Mouse (Mus musculus): Measurements from ENCODE around the gene Rprm. TPM values are rescaled to one million over a fixed set of nuclear protein-coding genes. Genes with fewer than 3 reads are reported as not detected.

The Rprm gene
- 71.5 and 77.7 TPM in 2 replicates for total RNA-seq (2014; rRNA removed)
- polyA plus RNA-seq (2015; fragmentation: Nextera tagmentation; extraction: Ambion mirVana), result 101 and 104 TPM in 2 replicates

DNA sequence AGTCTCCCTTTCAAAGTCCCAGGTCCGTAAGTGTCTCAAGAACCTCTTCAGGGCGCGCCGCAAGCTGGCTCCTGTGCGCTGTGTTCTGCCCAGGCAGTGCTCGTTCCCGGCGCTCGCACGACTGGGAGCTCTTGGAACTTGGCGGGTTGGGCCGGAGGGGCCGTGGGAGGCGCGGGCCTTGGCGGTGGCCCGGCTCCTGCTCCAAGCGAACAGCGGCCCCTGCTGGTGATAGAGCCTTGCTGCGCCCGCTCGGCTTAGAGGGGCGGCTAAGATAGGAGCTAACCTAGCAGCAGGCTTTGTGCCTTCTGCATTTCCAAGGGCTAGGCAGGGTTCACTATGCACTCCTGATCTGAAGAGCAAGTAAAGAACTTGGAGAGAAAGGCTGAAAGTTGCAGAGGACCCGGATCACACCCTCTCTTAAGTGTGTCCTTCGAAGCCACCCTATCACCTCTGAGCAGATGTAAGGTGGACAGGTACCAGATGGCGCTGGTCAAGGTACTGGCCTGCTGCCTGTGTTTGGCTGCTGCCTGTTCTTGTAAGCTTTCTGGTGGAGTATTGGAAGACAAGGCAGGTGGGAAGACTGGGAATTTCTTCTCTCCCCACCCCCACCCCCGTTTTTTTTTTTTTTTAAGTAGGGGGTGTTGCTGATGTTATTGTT is at the start of gene Rprm:
Gene Rprm, minus strand, starts transcription at position 123 of the 658 bp plus-strand sequence.
- 4% methylated on average over 27 of the region's 27 CpGs for WGBS
- Histone ChIP-seq H3K9ac (replicated peaks; ENCODE audit: low read length) (peak within 1 kb of the TSS; percentile 44), H3K9me3 (ENCODE audit: low read length) (no peaks in the 10 kb centered on the region), H3K4me3 (ENCODE audit: low read length) (peak within 1 kb of the TSS; percentile 53), H3K36me3 (ENCODE audit: insufficient read depth, low read length) (no peaks in the 10 kb centered on the region), H3K4me2 (ENCODE audit: low read depth, low read length) (peak within 1 kb of the TSS; percentile 92), H3K27me3 (ENCODE audit: insufficient read depth, low read length) (no peaks in the 10 kb centered on the region), H3K4me1 (ENCODE audit: insufficient read depth, low read length) (no peaks in the 10 kb centered on the region), H3K27ac (peak within 1 kb of the TSS; percentile 41)
- DNase-seq (ENCODE audit: low spot score), result peak; percentile 96
- ATAC-seq, result peak; percentile 94
- TF ChIP-seq CTCF (IDR thresholded peaks at IDR 0.05; ENCODE audit: low read depth), result peak; percentile 90

DNA sequence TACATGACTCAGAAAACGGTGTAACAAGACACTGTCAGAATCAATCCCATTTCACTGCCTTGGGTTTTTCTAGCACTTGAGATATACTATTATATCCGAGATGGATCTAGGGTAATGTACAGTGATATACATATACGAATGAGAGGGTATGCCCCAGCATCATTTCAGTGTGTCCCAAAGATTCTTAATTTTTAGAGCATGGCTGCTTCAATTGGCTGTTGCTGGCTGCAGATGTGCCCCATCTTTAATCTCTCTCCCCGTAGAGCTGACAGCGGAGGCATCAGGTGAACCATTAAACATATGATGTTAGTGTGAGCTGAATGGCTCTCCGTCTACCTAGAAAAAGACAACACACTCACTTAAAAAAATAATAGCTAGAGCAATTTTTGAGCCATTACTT is 34.0 kb upstream of the Rprm start:
- H3K4me3 ChIP-seq (ENCODE audit: low read length), result no peak overlapping the region
- WGBS, result 71% methylated on average over 6 of the region's 6 CpGs
- DNase-seq (ENCODE audit: low spot score), result no peak
- no peak overlapping the region for H3K4me2 ChIP-seq (ENCODE audit: low read depth, low read length)
- no peak overlapping the region for H3K9ac ChIP-seq (replicated peaks; ENCODE audit: low read length)
- H3K27ac ChIP-seq, result no peak overlapping the region
- H3K36me3 ChIP-seq (ENCODE audit: insufficient read depth, low read length), result no peaks in the 10 kb centered on the region
- no peak for TF ChIP-seq CTCF (IDR thresholded peaks at IDR 0.05; ENCODE audit: low read depth)
- no peaks in the 10 kb centered on the region for H3K9me3 ChIP-seq (ENCODE audit: low read length)
- H3K27me3 ChIP-seq (ENCODE audit: insufficient read depth, low read length), result no peaks in the 10 kb centered on the region
- no peak for ATAC-seq
- H3K4me1 ChIP-seq (ENCODE audit: insufficient read depth, low read length), result no peaks in the 10 kb centered on the region

DNA sequence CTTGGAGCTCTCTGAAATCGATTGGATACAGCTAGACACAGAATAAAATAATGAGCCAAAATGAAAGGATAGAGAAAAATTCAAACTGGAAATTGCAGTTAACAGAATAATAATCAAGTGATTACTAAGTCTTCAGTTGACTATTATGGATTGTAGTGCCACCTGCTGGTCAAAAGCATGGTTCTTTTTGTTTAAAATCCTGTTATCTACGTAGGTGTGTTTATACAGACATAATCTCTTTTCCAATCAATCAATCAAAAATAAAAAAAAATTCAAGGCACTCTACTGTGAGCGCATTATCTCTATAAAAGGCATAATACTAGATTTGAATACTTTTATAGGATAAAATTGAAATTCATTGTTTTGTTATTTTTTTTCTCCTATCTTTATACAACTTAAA is 33.5 kb upstream of the Rprm start:
- no peaks in the 10 kb centered on the region for H3K27me3 ChIP-seq (ENCODE audit: insufficient read depth, low read length)
- H3K36me3 ChIP-seq (ENCODE audit: insufficient read depth, low read length), result no peaks in the 10 kb centered on the region
- H3K27ac ChIP-seq, result no peak overlapping the region
- H3K9me3 ChIP-seq (ENCODE audit: low read length), result no peaks in the 10 kb centered on the region
- DNase-seq (ENCODE audit: low spot score) (peak; percentile 83), ATAC-seq (no peak)
- peak; percentile 64 for TF ChIP-seq CTCF (IDR thresholded peaks at IDR 0.05; ENCODE audit: low read depth)
- no peak overlapping the region for H3K4me3 ChIP-seq (ENCODE audit: low read length)
- 26% methylated on average over 3 of the region's 3 CpGs for WGBS
- no peak overlapping the region for H3K9ac ChIP-seq (replicated peaks; ENCODE audit: low read length)
- no peak overlapping the region for H3K4me2 ChIP-seq (ENCODE audit: low read depth, low read length)
- H3K4me1 ChIP-seq (ENCODE audit: insufficient read depth, low read length), result no peaks in the 10 kb centered on the region

DNA sequence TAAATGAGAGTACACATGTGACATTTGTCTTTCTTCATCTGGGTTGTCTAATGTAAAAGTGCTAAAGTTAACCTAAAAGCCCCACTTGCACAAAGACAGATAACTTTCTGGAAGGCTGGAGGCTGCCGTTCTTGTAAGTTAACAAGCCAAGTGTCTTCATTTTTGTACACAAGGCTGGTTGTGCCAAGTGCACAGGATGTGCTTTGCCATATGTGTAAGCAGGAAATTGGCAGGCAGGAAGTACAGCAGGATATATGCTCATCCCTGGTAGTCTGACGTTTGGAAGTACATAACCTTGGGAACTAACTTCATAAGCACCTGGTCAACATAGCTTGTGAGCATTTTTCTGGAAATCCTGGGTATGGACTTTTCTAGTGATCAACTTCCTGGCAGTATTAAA is 25.9 kb upstream of the Rprm start:
- Histone ChIP-seq H3K4me3 (ENCODE audit: low read length) (no peak overlapping the region), H3K4me1 (ENCODE audit: insufficient read depth, low read length) (no peaks in the 10 kb centered on the region), H3K9me3 (ENCODE audit: low read length) (no peaks in the 10 kb centered on the region), H3K27ac (no peak overlapping the region), H3K9ac (replicated peaks; ENCODE audit: low read length) (no peak overlapping the region), H3K4me2 (ENCODE audit: low read depth, low read length) (no peak overlapping the region), H3K36me3 (ENCODE audit: insufficient read depth, low read length) (no peaks in the 10 kb centered on the region), H3K27me3 (ENCODE audit: insufficient read depth, low read length) (no peaks in the 10 kb centered on the region)
- no peak for TF ChIP-seq CTCF (IDR thresholded peaks at IDR 0.05; ENCODE audit: low read depth)
- DNase-seq (ENCODE audit: low spot score), result no peak
- ATAC-seq, result no peak
- WGBS, result 67% methylated on average over 2 of the region's 2 CpGs

DNA sequence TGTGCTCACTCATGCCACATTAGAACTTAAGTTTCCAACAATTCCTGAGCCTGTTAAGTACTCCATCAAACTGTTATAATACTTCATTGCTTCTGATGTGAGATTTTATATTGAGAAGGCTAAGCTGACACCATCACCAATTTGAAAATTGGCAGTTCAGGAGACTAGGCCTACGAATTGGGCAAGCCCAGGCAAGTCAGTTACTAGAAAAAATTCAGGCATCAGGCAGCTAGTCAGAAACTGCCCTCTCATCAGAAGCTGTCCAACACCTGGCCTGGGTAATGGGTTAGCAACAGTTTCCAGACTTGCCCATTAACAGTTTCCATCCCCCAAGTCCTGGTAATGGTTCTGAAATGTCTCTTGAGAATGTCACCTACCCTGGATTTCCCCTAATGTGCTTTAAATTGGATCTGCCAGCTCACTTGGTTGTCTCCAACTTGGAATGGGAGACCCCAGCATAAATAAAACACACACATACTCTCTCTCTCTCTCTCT is 20.9 kb upstream of the Rprm start:
- no peaks in the 10 kb centered on the region for H3K4me1 ChIP-seq (ENCODE audit: insufficient read depth, low read length)
- H3K27me3 ChIP-seq (ENCODE audit: insufficient read depth, low read length), result no peaks in the 10 kb centered on the region
- ATAC-seq, result no peak
- no peak overlapping the region for H3K27ac ChIP-seq
- H3K4me3 ChIP-seq (ENCODE audit: low read length), result no peak overlapping the region
- 71% methylated on average over 1 of the region's 1 CpGs for WGBS
- H3K9me3 ChIP-seq (ENCODE audit: low read length), result no peaks in the 10 kb centered on the region
- H3K36me3 ChIP-seq (ENCODE audit: insufficient read depth, low read length), result no peaks in the 10 kb centered on the region
- H3K9ac ChIP-seq (replicated peaks; ENCODE audit: low read length), result no peak overlapping the region
- no peak overlapping the region for H3K4me2 ChIP-seq (ENCODE audit: low read depth, low read length)
- no peak for TF ChIP-seq CTCF (IDR thresholded peaks at IDR 0.05; ENCODE audit: low read depth)
- no peak for DNase-seq (ENCODE audit: low spot score)

DNA sequence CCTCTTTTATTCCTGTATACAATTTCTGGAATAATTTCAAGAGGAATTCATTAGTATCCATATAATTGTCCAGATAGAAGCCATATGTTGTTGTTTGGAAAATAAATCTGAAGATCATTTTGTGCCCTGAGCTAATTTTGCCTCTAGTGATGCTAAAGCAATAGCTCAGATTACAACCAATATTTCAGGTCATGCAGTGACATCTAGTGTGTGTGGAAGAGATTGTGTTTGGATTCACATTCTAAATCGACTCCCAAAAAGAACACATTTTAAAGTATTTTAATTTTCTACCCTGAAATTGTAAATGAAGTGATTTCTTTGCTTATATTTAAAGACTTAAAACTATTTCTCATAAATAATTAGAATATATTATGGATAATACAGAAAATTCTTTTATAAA is 14.6 kb upstream of the Rprm start:
- Histone ChIP-seq H3K4me1 (ENCODE audit: insufficient read depth, low read length) (no peaks in the 10 kb centered on the region), H3K36me3 (ENCODE audit: insufficient read depth, low read length) (no peaks in the 10 kb centered on the region), H3K9me3 (ENCODE audit: low read length) (no peaks in the 10 kb centered on the region), H3K27me3 (ENCODE audit: insufficient read depth, low read length) (no peaks in the 10 kb centered on the region), H3K27ac (no peak overlapping the region), H3K4me3 (ENCODE audit: low read length) (no peak overlapping the region), H3K9ac (replicated peaks; ENCODE audit: low read length) (no peak overlapping the region), H3K4me2 (ENCODE audit: low read depth, low read length) (no peak overlapping the region)
- TF ChIP-seq CTCF (IDR thresholded peaks at IDR 0.05; ENCODE audit: low read depth), result peak; percentile 52
- no peak for ATAC-seq
- 87% methylated on average over 1 of the region's 1 CpGs for WGBS
- DNase-seq (ENCODE audit: low spot score), result peak; percentile 51

DNA sequence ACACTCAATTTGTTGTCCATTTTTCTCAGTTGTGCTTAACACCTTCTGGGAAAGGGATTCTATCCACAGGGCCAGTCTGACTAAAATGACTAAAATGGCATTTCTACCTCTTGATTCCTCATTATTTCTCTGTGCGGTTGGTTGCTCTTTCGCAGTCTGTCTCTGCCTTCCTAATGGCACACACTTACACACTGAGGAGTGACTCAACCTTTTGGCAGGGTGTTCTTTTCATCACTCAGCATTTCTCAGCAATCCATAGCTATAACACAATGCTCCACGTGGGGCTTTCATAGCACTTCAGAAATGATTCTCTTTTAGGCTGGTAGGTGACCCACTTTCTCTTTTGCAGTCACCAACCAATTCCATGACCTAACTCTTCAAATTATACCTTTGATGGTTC is 7.3 kb upstream of the Rprm start:
- Histone ChIP-seq H3K4me2 (ENCODE audit: low read depth, low read length) (no peak overlapping the region), H3K4me3 (ENCODE audit: low read length) (no peak overlapping the region), H3K27me3 (ENCODE audit: insufficient read depth, low read length) (no peaks in the 10 kb centered on the region), H3K36me3 (ENCODE audit: insufficient read depth, low read length) (no peaks in the 10 kb centered on the region), H3K4me1 (ENCODE audit: insufficient read depth, low read length) (no peaks in the 10 kb centered on the region), H3K27ac (no peak overlapping the region), H3K9me3 (ENCODE audit: low read length) (no peaks in the 10 kb centered on the region), H3K9ac (replicated peaks; ENCODE audit: low read length) (no peak overlapping the region)
- DNase-seq (ENCODE audit: low spot score) (no peak), ATAC-seq (no peak)
- 84% methylated on average over 3 of the region's 3 CpGs for WGBS
- TF ChIP-seq CTCF (IDR thresholded peaks at IDR 0.05; ENCODE audit: low read depth), result no peak

All from hindbrain, postnatal 0 days (tissue).